Mouse (Mus musculus): ENCODE measurements around the gene Sntg2. TPM values are rescaled to one million over a fixed set of nuclear protein-coding genes. Genes with fewer than 3 reads are reported as not detected.

Sntg2 gene
- polyA plus RNA-seq, 1 experiment from 2014 or later: 6.2 TPM

GRCm38 (mm10) chr12:30272242-30272985, 100.8 kb downstream of the Sntg2 start:
- Histone ChIP-seq H3K27me3 (replicated peaks) (no peaks in the 10 kb centered on the region), H3K27ac (ENCODE audit: poor library complexity, severe bottlenecking) (no peak overlapping the region), H3K9me3 (replicated peaks) (no peaks in the 10 kb centered on the region), H3K4me3 (no peak overlapping the region), H3K9ac (no peak overlapping the region), H3K4me2 (no peak overlapping the region), H3K4me1 (replicated peaks) (no peaks in the 10 kb centered on the region), H3K36me3 (no peaks in the 10 kb centered on the region)
- no peak for ATAC-seq (ENCODE audit: insufficient number of reproducible peaks, low FRiP score)
- 78% methylated on average over 8 of the region's 8 CpGs for WGBS

GRCm38 (mm10) chr12:30264206-30264605, 109.0 kb downstream of the Sntg2 start:
- H3K4me2 ChIP-seq: no peak overlapping the region
- H3K9me3 ChIP-seq (replicated peaks): no peaks in the 10 kb centered on the region
- no peak overlapping the region for H3K4me3 ChIP-seq
- no peak overlapping the region for H3K27ac ChIP-seq (ENCODE audit: poor library complexity, severe bottlenecking)
- no peak overlapping the region for H3K9ac ChIP-seq
- no peaks in the 10 kb centered on the region for H3K4me1 ChIP-seq (replicated peaks)
- no peaks in the 10 kb centered on the region for H3K27me3 ChIP-seq (replicated peaks)
- 51% methylated on average over 5 of the region's 5 CpGs for WGBS
- ATAC-seq (ENCODE audit: insufficient number of reproducible peaks, low FRiP score): no peak
- no peaks in the 10 kb centered on the region for H3K36me3 ChIP-seq

- no peak overlapping the region for H3K9ac ChIP-seq
- H3K36me3 ChIP-seq: no peaks in the 10 kb centered on the region
- ATAC-seq (ENCODE audit: insufficient number of reproducible peaks, low FRiP score): no peak
- H3K27me3 ChIP-seq (replicated peaks): no peaks in the 10 kb centered on the region
- no peaks in the 10 kb centered on the region for H3K9me3 ChIP-seq (replicated peaks)
- 32% methylated on average over 2 of the region's 2 CpGs for WGBS
- H3K4me3 ChIP-seq: no peak overlapping the region
- H3K4me2 ChIP-seq: no peak overlapping the region
- no peak overlapping the region for H3K27ac ChIP-seq (ENCODE audit: poor library complexity, severe bottlenecking)
- H3K4me1 ChIP-seq (replicated peaks): no peaks in the 10 kb centered on the region
Observed at GRCm38 (mm10) chr12:30261187-30261586, 112.0 kb downstream of the Sntg2 start.

GRCm38 (mm10) chr12:30258641-30259040, 114.5 kb downstream of the Sntg2 start:
- H3K9ac ChIP-seq: no peak overlapping the region
- no peaks in the 10 kb centered on the region for H3K4me1 ChIP-seq (replicated peaks)
- no peaks in the 10 kb centered on the region for H3K36me3 ChIP-seq
- H3K27ac ChIP-seq (ENCODE audit: poor library complexity, severe bottlenecking): no peak overlapping the region
- no peak overlapping the region for H3K4me3 ChIP-seq
- H3K4me2 ChIP-seq: no peak overlapping the region
- H3K27me3 ChIP-seq (replicated peaks): no peaks in the 10 kb centered on the region
- no peak for ATAC-seq (ENCODE audit: insufficient number of reproducible peaks, low FRiP score)
- 61% methylated on average over 2 of the region's 2 CpGs for WGBS
- H3K9me3 ChIP-seq (replicated peaks): no peaks in the 10 kb centered on the region

- no peak for ATAC-seq (ENCODE audit: insufficient number of reproducible peaks, low FRiP score)
- no peaks in the 10 kb centered on the region for H3K36me3 ChIP-seq
- no peak overlapping the region for H3K9ac ChIP-seq
- no peak overlapping the region for H3K4me2 ChIP-seq
- 77% methylated on average over 7 of the region's 7 CpGs for WGBS
- no peaks in the 10 kb centered on the region for H3K9me3 ChIP-seq (replicated peaks)
- H3K4me3 ChIP-seq: no peak overlapping the region
- H3K27ac ChIP-seq (ENCODE audit: poor library complexity, severe bottlenecking): no peak overlapping the region
- no peaks in the 10 kb centered on the region for H3K27me3 ChIP-seq (replicated peaks)
- H3K4me1 ChIP-seq (replicated peaks): no peaks in the 10 kb centered on the region
Observed at GRCm38 (mm10) chr12:30257664-30258063, 115.5 kb downstream of the Sntg2 start.

GRCm38 (mm10) chr12:30256207-30256606, 117.0 kb downstream of the Sntg2 start:
- Histone ChIP-seq H3K4me1 (replicated peaks) (no peaks in the 10 kb centered on the region), H3K4me2 (no peak overlapping the region), H3K9ac (no peak overlapping the region), H3K27me3 (replicated peaks) (no peaks in the 10 kb centered on the region), H3K36me3 (no peaks in the 10 kb centered on the region), H3K9me3 (replicated peaks) (no peaks in the 10 kb centered on the region), H3K4me3 (no peak overlapping the region), H3K27ac (ENCODE audit: poor library complexity, severe bottlenecking) (no peak overlapping the region)
- no peak for ATAC-seq (ENCODE audit: insufficient number of reproducible peaks, low FRiP score)
- WGBS: 83% methylated on average over 3 of the region's 3 CpGs

GRCm38 (mm10) chr12:30254581-30254980, 118.6 kb downstream of the Sntg2 start:
- Histone ChIP-seq H3K4me1 (replicated peaks) (no peaks in the 10 kb centered on the region), H3K9ac (no peak overlapping the region), H3K9me3 (replicated peaks) (no peaks in the 10 kb centered on the region), H3K4me3 (no peak overlapping the region), H3K27me3 (replicated peaks) (no peaks in the 10 kb centered on the region), H3K36me3 (no peaks in the 10 kb centered on the region), H3K4me2 (no peak overlapping the region), H3K27ac (ENCODE audit: poor library complexity, severe bottlenecking) (no peak overlapping the region)
- WGBS: 90% methylated on average over 10 of the region's 10 CpGs
- no peak for ATAC-seq (ENCODE audit: insufficient number of reproducible peaks, low FRiP score)

- Histone ChIP-seq H3K36me3 (no peaks in the 10 kb centered on the region), H3K9me3 (replicated peaks) (no peaks in the 10 kb centered on the region), H3K27me3 (replicated peaks) (no peaks in the 10 kb centered on the region), H3K4me1 (replicated peaks) (no peaks in the 10 kb centered on the region), H3K27ac (ENCODE audit: poor library complexity, severe bottlenecking) (no peak overlapping the region), H3K4me3 (no peak overlapping the region), H3K9ac (no peak overlapping the region), H3K4me2 (no peak overlapping the region)
- WGBS: 85% methylated on average over 4 of the region's 4 CpGs
- no peak for ATAC-seq (ENCODE audit: insufficient number of reproducible peaks, low FRiP score)
Observed at GRCm38 (mm10) chr12:30252381-30252780, 120.8 kb downstream of the Sntg2 start.

- no peak overlapping the region for H3K27ac ChIP-seq (ENCODE audit: poor library complexity, severe bottlenecking)
- no peaks in the 10 kb centered on the region for H3K4me1 ChIP-seq (replicated peaks)
- WGBS: 76% methylated on average over 8 of the region's 8 CpGs
- no peak overlapping the region for H3K9ac ChIP-seq
- ATAC-seq (ENCODE audit: insufficient number of reproducible peaks, low FRiP score): no peak
- no peaks in the 10 kb centered on the region for H3K36me3 ChIP-seq
- no peaks in the 10 kb centered on the region for H3K9me3 ChIP-seq (replicated peaks)
- no peak overlapping the region for H3K4me3 ChIP-seq
- H3K4me2 ChIP-seq: no peak overlapping the region
- H3K27me3 ChIP-seq (replicated peaks): no peaks in the 10 kb centered on the region; the same call in 1 of the 2 replicates
Observed at GRCm38 (mm10) chr12:30251283-30251829, 121.8 kb downstream of the Sntg2 start.

- 86% methylated on average over 3 of the region's 3 CpGs for WGBS
- no peak for ATAC-seq (ENCODE audit: insufficient number of reproducible peaks, low FRiP score)
Observed at GRCm38 (mm10) chr12:30249068-30249467, 124.1 kb downstream of the Sntg2 start.

GRCm38 (mm10) chr12:30246286-30246945, 126.8 kb downstream of the Sntg2 start:
- H3K9me3 ChIP-seq (replicated peaks): no peaks in the 10 kb centered on the region
- no peak overlapping the region for H3K9ac ChIP-seq
- H3K4me2 ChIP-seq: no peak overlapping the region
- H3K4me3 ChIP-seq: no peak overlapping the region
- ATAC-seq (ENCODE audit: insufficient number of reproducible peaks, low FRiP score): no peak
- no peaks in the 10 kb centered on the region; the same call in 1 of the 2 replicates for H3K27me3 ChIP-seq (replicated peaks)
- no peaks in the 10 kb centered on the region for H3K36me3 ChIP-seq
- H3K27ac ChIP-seq (ENCODE audit: poor library complexity, severe bottlenecking): no peak overlapping the region
- 0 out of 2 replicates have a peak, but pooled peaks cover 5% of the 10 kb centered on the region for H3K4me1 ChIP-seq (replicated peaks)
- WGBS: 78% methylated on average over 5 of the region's 5 CpGs

More at GRCm38 (mm10) chr12:30249068-30249467, 124.1 kb downstream of the Sntg2 start:
- Histone ChIP-seq H3K27ac (ENCODE audit: poor library complexity, severe bottlenecking) (no peak overlapping the region), H3K9me3 (replicated peaks) (no peaks in the 10 kb centered on the region), H3K27me3 (replicated peaks) (no peaks in the 10 kb centered on the region; the same call in 1 of the 2 replicates), H3K4me3 (no peak overlapping the region), H3K9ac (no peak overlapping the region), H3K4me2 (no peak overlapping the region), H3K36me3 (no peaks in the 10 kb centered on the region), H3K4me1 (replicated peaks) (0 out of 2 replicates have a peak, but pooled peaks cover 4% of the 10 kb centered on the region)

Data from heart, embryonic 12.5 days (tissue).